Mouse (Mus musculus): ENCODE data around the gene Sh3bgr. TPM values are rescaled to one million over a fixed set of nuclear protein-coding genes. Genes with fewer than 3 reads are reported as not detected.

Gene Sh3bgr
- total and polyA plus RNA-seq, 2 experiments from 2014 or later, result 227 to 622 TPM

DNA sequence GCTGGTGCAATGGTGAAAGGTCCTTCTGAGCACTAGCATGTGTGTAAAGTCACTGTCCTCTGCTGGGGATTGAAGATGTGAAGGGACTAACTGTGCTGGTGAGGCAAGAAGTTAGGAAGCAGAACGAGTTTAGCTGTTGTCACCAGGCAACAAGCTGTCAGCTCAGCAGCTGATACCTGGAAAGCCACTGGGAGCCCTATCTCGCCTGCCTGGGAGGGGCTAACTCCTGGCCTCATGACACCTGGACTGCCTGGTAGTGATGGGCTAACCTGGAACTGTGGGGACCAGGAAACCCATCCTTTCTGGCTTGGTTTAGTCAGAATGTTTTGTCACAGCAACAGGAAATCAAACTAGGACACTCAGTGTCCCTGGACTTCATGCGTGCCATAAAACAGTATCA, 76.3 kb downstream of the Sh3bgr start:
- Histone ChIP-seq H3K4me2 (ENCODE audit: low read depth, low read length) (no peak overlapping the region), H3K27me3 (ENCODE audit: control insufficient read depth, insufficient read depth, low read length) (peaks cover 23% of the 10 kb centered on the region), H3K4me3 (ENCODE audit: low read depth, low read length) (no peak overlapping the region), H3K27ac (ENCODE audit: low read depth) (no peak overlapping the region), H3K36me3 (replicated peaks; ENCODE audit: control insufficient read depth, insufficient read depth, low read length) (no peaks in the 10 kb centered on the region), H3K9me3 (replicated peaks; ENCODE audit: control insufficient read depth, low read length) (no peaks in the 10 kb centered on the region), H3K4me1 (ENCODE audit: control insufficient read depth, insufficient read depth) (no peaks in the 10 kb centered on the region), H3K9ac (replicated peaks; ENCODE audit: low read depth, low read length) (no peak overlapping the region)
- DNase-seq (ENCODE audit: low spot score), result no peak
- TF ChIP-seq EP300 (IDR thresholded peaks at IDR 0.05; ENCODE audit: low read depth) (no peak), CTCF (IDR thresholded peaks at IDR 0.05; ENCODE audit: low read depth) (no peak)
- ATAC-seq (ENCODE audit: insufficient read depth, low read depth), result no peak
- 56% methylated on average over 3 of the region's 3 CpGs for WGBS

Other genes starting within 250 kb of the Sh3bgr start
- gene Psmg1, start 209.5 kb upstream of the Sh3bgr start, total RNA-seq (2014; rRNA removed; ENCODE audit: low replicate concordance), result 27.4 and 38.9 TPM in 2 replicates
- 53.5 and 61.3 TPM in 2 replicates for gene Psmg1, start 209.5 kb upstream of the Sh3bgr start, polyA plus RNA-seq (2015; fragmentation: Nextera tagmentation; extraction: Ambion mirVana)
- 69.0 and 72.1 TPM in 2 replicates for gene Brwd1, start 117.9 kb upstream of the Sh3bgr start, total RNA-seq (2014; rRNA removed; ENCODE audit: low replicate concordance)
- gene Brwd1, start 117.9 kb upstream of the Sh3bgr start, polyA plus RNA-seq (2015; fragmentation: Nextera tagmentation; extraction: Ambion mirVana), result 53.0 and 55.9 TPM in 2 replicates
- gene Hmgn1, start 72.7 kb upstream of the Sh3bgr start, total RNA-seq (2014; rRNA removed; ENCODE audit: low replicate concordance), result 56.7 and 76.8 TPM in 2 replicates
- 157 and 159 TPM in 2 replicates for gene Hmgn1, start 72.7 kb upstream of the Sh3bgr start, polyA plus RNA-seq (2015; fragmentation: Nextera tagmentation; extraction: Ambion mirVana)
- 38.3 and 54.7 TPM in 2 replicates for gene Wrb, start 55.0 kb upstream of the Sh3bgr start, total RNA-seq (2014; rRNA removed; ENCODE audit: low replicate concordance)
- 28.4 and 28.9 TPM in 2 replicates for gene Wrb, start 55.0 kb upstream of the Sh3bgr start, polyA plus RNA-seq (2015; fragmentation: Nextera tagmentation; extraction: Ambion mirVana)
- gene Lca5l, start 8.2 kb upstream of the Sh3bgr start, total RNA-seq (2014; rRNA removed; ENCODE audit: low replicate concordance), result 1.5 and 3.4 TPM in 2 replicates
- 2.3 TPM in 2 replicates for gene Lca5l, start 8.2 kb upstream of the Sh3bgr start, polyA plus RNA-seq (2015; fragmentation: Nextera tagmentation; extraction: Ambion mirVana)
- gene B3galt5, start 35.4 kb downstream of the Sh3bgr start, total RNA-seq (2014; rRNA removed; ENCODE audit: low replicate concordance), result 0.08 TPM in 1 of 2 replicates, not detected in the other
- not detected in 2 replicates for gene B3galt5, start 35.4 kb downstream of the Sh3bgr start, polyA plus RNA-seq (2015; fragmentation: Nextera tagmentation; extraction: Ambion mirVana)
- gene Itgb2l, start 243.2 kb downstream of the Sh3bgr start, total RNA-seq (2014; rRNA removed; ENCODE audit: low replicate concordance), result 0.23 TPM in 1 of 2 replicates, not detected in the other
- gene Itgb2l, start 243.2 kb downstream of the Sh3bgr start, polyA plus RNA-seq (2015; fragmentation: Nextera tagmentation; extraction: Ambion mirVana), result 0.04 TPM in 1 of 2 replicates, not detected in the other

Data from heart, postnatal 0 days (tissue).